Mouse (Mus musculus): Measurements from ENCODE around the gene Ptp4a2.
"Not testable (repeated sequence)": the region's sequence is repeated elsewhere in the genome, so short reads cannot be mapped to it uniquely, and the experiment has no call there.

Ptp4a2 gene

GRCm38 (mm10) chr4:129830343-129830944 lies 19.4 kb downstream of the Ptp4a2 start:
- in situ Hi-C loops (cut with MboI; ENCODE audit: low pct_unique_long_range_greater_than_20kb in 1 of 2, low sequenced_read_pairs in 2 of 2, unreplicated experiment in 1 of 2): no loop called here

GRCm38 (mm10) chr4:129834581-129834980 lies 23.6 kb downstream of the Ptp4a2 start:
- in situ Hi-C loops (cut with MboI; ENCODE audit: low pct_unique_long_range_greater_than_20kb in 1 of 2, low sequenced_read_pairs in 2 of 2, unreplicated experiment in 1 of 2): no loop called here

GRCm38 (mm10) chr4:129835296-129835695 lies 24.3 kb downstream of the Ptp4a2 start:
- in situ Hi-C loops (cut with MboI; ENCODE audit: low pct_unique_long_range_greater_than_20kb in 1 of 2, low sequenced_read_pairs in 2 of 2, unreplicated experiment in 1 of 2): no loop called here

- in situ Hi-C loops (cut with MboI; ENCODE audit: low pct_unique_long_range_greater_than_20kb in 1 of 2, low sequenced_read_pairs in 2 of 2, unreplicated experiment in 1 of 2): no loop called here
These were observed 29.0 kb downstream of the Ptp4a2 start for GRCm38 (mm10) chr4:129839866-129840555.

- in situ Hi-C loops (cut with MboI; ENCODE audit: low pct_unique_long_range_greater_than_20kb in 1 of 2, low sequenced_read_pairs in 2 of 2, unreplicated experiment in 1 of 2): no loop called here
These were observed 35.8 kb downstream of the Ptp4a2 start for GRCm38 (mm10) chr4:129846823-129847222.

- in situ Hi-C loops (cut with MboI; ENCODE audit: low pct_unique_long_range_greater_than_20kb in 1 of 2, low sequenced_read_pairs in 2 of 2, unreplicated experiment in 1 of 2): loop anchor here in 1 of 2 experiments (10.0 kb wide), 1 partner anchor 74 kb away; the partner anchor contains the start of gene Spocd1
These were observed 39.5 kb downstream of the Ptp4a2 start for GRCm38 (mm10) chr4:129850491-129850890.

GRCm38 (mm10) chr4:129851861-129852260 lies 40.8 kb downstream of the Ptp4a2 start:
- in situ Hi-C loops (cut with MboI; ENCODE audit: low pct_unique_long_range_greater_than_20kb in 1 of 2, low sequenced_read_pairs in 2 of 2, unreplicated experiment in 1 of 2): loop anchor here in 1 of 2 experiments (10.0 kb wide), 1 partner anchor 73 kb away; the partner anchor contains the start of gene Spocd1

GRCm38 (mm10) chr4:129853053-129853452 lies 42.0 kb downstream of the Ptp4a2 start:
- in situ Hi-C loops (cut with MboI; ENCODE audit: low pct_unique_long_range_greater_than_20kb in 1 of 2, low sequenced_read_pairs in 2 of 2, unreplicated experiment in 1 of 2): loop anchor here in 1 of 2 experiments (10.0 kb wide), 1 partner anchor 72 kb away; the partner anchor contains the start of gene Spocd1

GRCm38 (mm10) chr4:129853996-129854395 lies 43.0 kb downstream of the Ptp4a2 start:
- in situ Hi-C loops (cut with MboI; ENCODE audit: low pct_unique_long_range_greater_than_20kb in 1 of 2, low sequenced_read_pairs in 2 of 2, unreplicated experiment in 1 of 2): loop anchor here in 1 of 2 experiments (10.0 kb wide), 1 partner anchor 71 kb away; the partner anchor contains the start of gene Spocd1

GRCm38 (mm10) chr4:129854615-129855014 lies 43.6 kb downstream of the Ptp4a2 start:
- in situ Hi-C loops (cut with MboI; ENCODE audit: low pct_unique_long_range_greater_than_20kb in 1 of 2, low sequenced_read_pairs in 2 of 2, unreplicated experiment in 1 of 2): loop anchor here (5.0 to 10.0 kb wide), 2 partner anchors 67 to 70 kb away; partner anchors contain the start of gene Spocd1 (in 1 of the 2)

GRCm38 (mm10) chr4:129855051-129855970 lies 44.3 kb downstream of the Ptp4a2 start:
- in situ Hi-C loops (cut with MboI; ENCODE audit: low pct_unique_long_range_greater_than_20kb in 1 of 2, low sequenced_read_pairs in 2 of 2, unreplicated experiment in 1 of 2): loop anchor here (5.0 to 10.0 kb wide), 2 partner anchors 68 to 69 kb away; partner anchors contain the start of gene Spocd1 (in 1 of the 2)

GRCm38 (mm10) chr4:129860456-129860855 lies 49.4 kb downstream of the Ptp4a2 start:
- in situ Hi-C loops (cut with MboI; ENCODE audit: low pct_unique_long_range_greater_than_20kb in 1 of 2, low sequenced_read_pairs in 2 of 2, unreplicated experiment in 1 of 2): no loop called here

GRCm38 (mm10) chr4:129861400-129861799 lies 50.4 kb downstream of the Ptp4a2 start:
- in situ Hi-C loops (cut with MboI; ENCODE audit: low pct_unique_long_range_greater_than_20kb in 1 of 2, low sequenced_read_pairs in 2 of 2, unreplicated experiment in 1 of 2): no loop called here

GRCm38 (mm10) chr4:129862357-129862756 lies 51.3 kb downstream of the Ptp4a2 start:
- in situ Hi-C loops (cut with MboI; ENCODE audit: low pct_unique_long_range_greater_than_20kb in 1 of 2, low sequenced_read_pairs in 2 of 2, unreplicated experiment in 1 of 2): no loop called here

- in situ Hi-C loops (cut with MboI; ENCODE audit: low pct_unique_long_range_greater_than_20kb in 1 of 2, low sequenced_read_pairs in 2 of 2, unreplicated experiment in 1 of 2): not testable (repeated sequence)
These were observed 55.2 kb downstream of the Ptp4a2 start for GRCm38 (mm10) chr4:129866171-129866570.

GRCm38 (mm10) chr4:129868211-129868610 lies 57.2 kb downstream of the Ptp4a2 start:
- in situ Hi-C loops (cut with MboI; ENCODE audit: low pct_unique_long_range_greater_than_20kb in 1 of 2, low sequenced_read_pairs in 2 of 2, unreplicated experiment in 1 of 2): no loop called here

GRCm38 (mm10) chr4:129870483-129870882 lies 59.5 kb downstream of the Ptp4a2 start:
- in situ Hi-C loops (cut with MboI; ENCODE audit: low pct_unique_long_range_greater_than_20kb in 1 of 2, low sequenced_read_pairs in 2 of 2, unreplicated experiment in 1 of 2): no loop called here

GRCm38 (mm10) chr4:129872376-129872922 lies 61.4 kb downstream of the Ptp4a2 start:
- in situ Hi-C loops (cut with MboI; ENCODE audit: low pct_unique_long_range_greater_than_20kb in 1 of 2, low sequenced_read_pairs in 2 of 2, unreplicated experiment in 1 of 2): no loop called here

Data from mouse embryonic stem cell (cell line).